Mouse (Mus musculus) forebrain, embryonic 12.5 days (tissue): ENCODE measurements around the gene Gm266. TPM values are rescaled to one million over a fixed set of nuclear protein-coding genes. Genes with fewer than 3 reads are reported as not detected.

Source experiments
- ATAC-seq: fragments of 200-750 bp; cut with Nextera tagmentation; 2 replicates; pipeline ENCODE4 v1.8.0; 2017; ENCODE audit warnings: moderate TSS enrichment; ENCODE audit not compliant: low FRiP score
- H3K27ac ChIP-seq: fragments of 300-500 bp; sonication (generic); 2 replicates; pipeline ENCODE4 v1.5.1; 2016; ENCODE audit warnings: mild to moderate bottlenecking
- H3K27me3 ChIP-seq: fragments of 300-500 bp; sonication (generic); 2 replicates; pipeline ENCODE4 v1.6.1; 2016; ENCODE audit warnings: mild to moderate bottlenecking
- H3K36me3 ChIP-seq: fragments of 300-500 bp; sonication (generic); replicated peaks from 2 replicates; pipeline ENCODE4 v1.6.1; 2016; ENCODE audit warnings: mild to moderate bottlenecking
- H3K4me1 ChIP-seq: fragments of 300-500 bp; sonication (generic); 2 replicates; pipeline ENCODE4 v1.6.1; 2016
- H3K4me2 ChIP-seq: fragments of 300-500 bp; sonication (generic); 2 replicates; pipeline ENCODE4 v1.6.1; 2016; ENCODE audit warnings: mild to moderate bottlenecking, moderate library complexity
- H3K4me3 ChIP-seq: fragments of 300-500 bp; sonication (generic); replicated peaks from 2 replicates; pipeline ENCODE4 v1.5.1; 2016; ENCODE audit warnings: mild to moderate bottlenecking
- H3K9ac ChIP-seq: fragments of 300-500 bp; sonication (generic); 2 replicates; pipeline ENCODE4 v1.6.1; 2016; ENCODE audit warnings: mild to moderate bottlenecking
- H3K9me3 ChIP-seq: fragments of 300-500 bp; sonication (generic); 2 replicates; pipeline ENCODE4 v1.6.1; 2016
- WGBS: fragments of 180-500 bp; shearing (Covaris S2); methylation state at CpG from one replicate; pipeline ENCODE4 v1.1.7; 2016; 5-methylcytosine and 5-hydroxymethylcytosine counted together
- polyA plus RNA-seq: library from polyadenylated mRNA; unstranded; fragments of >200 nt; fragmentation: Nextera tagmentation; extraction: Ambion mirVana; gene quantifications from 2 replicates; pipeline ENCODE4 v1.2.1, GENCODE M21; 2016

Gm266 gene
- 2.5 and 3.5 TPM in 2 replicates for polyA plus RNA-seq

- WGBS, result under 1% methylated on average over 53 of the region's 58 CpGs
Observed at GRCm38 (mm10) chr12:111485652-111486306, at the start of gene Gm266. Gene Gm266 (minus strand): TSS chr12:111485823.

GRCm38 (mm10) chr12:111535281-111535680 is 49.7 kb upstream of the Gm266 start:
- no peak overlapping the region for H3K4me3 ChIP-seq
- H3K27ac ChIP-seq, result no peak overlapping the region
- H3K4me2 ChIP-seq, result no peak overlapping the region
- 77% methylated on average over 6 of the region's 6 CpGs for WGBS
- no peak for ATAC-seq
- H3K9me3 ChIP-seq, result no peaks in the 10 kb centered on the region
- no peak overlapping the region for H3K9ac ChIP-seq
- peaks cover 22% of the 10 kb centered on the region for H3K4me1 ChIP-seq
- no peaks in the 10 kb centered on the region for H3K27me3 ChIP-seq
- peaks cover 12% of the 10 kb centered on the region for H3K36me3 ChIP-seq

More at GRCm38 (mm10) chr12:111485652-111486306, at the start of gene Gm266:
- H3K4me1 ChIP-seq, result peaks cover 25% of the 10 kb centered on the region
- H3K27me3 ChIP-seq, result peaks cover 71% of the 10 kb centered on the region
- H3K9ac ChIP-seq, result peak within 1 kb of the TSS; percentile 44
- peak within 1 kb of the TSS; percentile 40 for H3K4me3 ChIP-seq
- H3K4me2 ChIP-seq, result peak within 1 kb of the TSS; percentile 61
- peak; percentile 70; the same call in 1 of the 2 replicates for ATAC-seq
- no peak within 1 kb of the TSS for H3K27ac ChIP-seq
- H3K36me3 ChIP-seq, result no peaks in the 10 kb centered on the region
- H3K9me3 ChIP-seq, result no peaks in the 10 kb centered on the region

GRCm38 (mm10) chr12:111533096-111533794 is 47.6 kb upstream of the Gm266 start:
- Histone ChIP-seq H3K36me3 (no peaks in the 10 kb centered on the region), H3K9me3 (no peaks in the 10 kb centered on the region), H3K4me2 (no peak overlapping the region), H3K27me3 (no peaks in the 10 kb centered on the region), H3K4me1 (peaks cover 10% of the 10 kb centered on the region), H3K27ac (no peak overlapping the region), H3K4me3 (no peak overlapping the region), H3K9ac (no peak overlapping the region)
- 67% methylated on average over 11 of the region's 11 CpGs for WGBS
- no peak for ATAC-seq

GRCm38 (mm10) chr12:111529192-111529591 is 43.6 kb upstream of the Gm266 start:
- no peak overlapping the region for H3K4me2 ChIP-seq
- H3K27me3 ChIP-seq, result no peaks in the 10 kb centered on the region
- H3K4me3 ChIP-seq, result no peak overlapping the region
- H3K9ac ChIP-seq, result no peak overlapping the region
- no peak for ATAC-seq
- no peak overlapping the region for H3K27ac ChIP-seq
- no peaks in the 10 kb centered on the region for H3K9me3 ChIP-seq
- no peaks in the 10 kb centered on the region for H3K4me1 ChIP-seq
- H3K36me3 ChIP-seq, result no peaks in the 10 kb centered on the region
- WGBS, result 27% methylated on average over 8 of the region's 8 CpGs

- no peak for ATAC-seq
- Histone ChIP-seq H3K4me1 (no peaks in the 10 kb centered on the region), H3K4me2 (no peak overlapping the region), H3K9ac (no peak overlapping the region), H3K27me3 (no peaks in the 10 kb centered on the region), H3K36me3 (no peaks in the 10 kb centered on the region), H3K4me3 (no peak overlapping the region), H3K9me3 (peaks cover 4% of the 10 kb centered on the region; the same call in 1 of the 2 replicates), H3K27ac (no peak overlapping the region)
- 63% methylated on average over 8 of the region's 8 CpGs for WGBS
Observed at GRCm38 (mm10) chr12:111527643-111528281, 42.1 kb upstream of the Gm266 start.

GRCm38 (mm10) chr12:111524883-111525282 is 39.3 kb upstream of the Gm266 start:
- Histone ChIP-seq H3K9ac (no peak overlapping the region), H3K9me3 (peaks cover 15% of the 10 kb centered on the region; the same call in 1 of the 2 replicates), H3K4me3 (no peak overlapping the region), H3K27me3 (no peaks in the 10 kb centered on the region), H3K4me1 (no peaks in the 10 kb centered on the region), H3K36me3 (no peaks in the 10 kb centered on the region), H3K27ac (no peak overlapping the region), H3K4me2 (no peak overlapping the region)
- 84% methylated on average over 3 of the region's 3 CpGs for WGBS
- ATAC-seq, result no peak

- Histone ChIP-seq H3K36me3 (no peaks in the 10 kb centered on the region), H3K9ac (no peak overlapping the region), H3K27me3 (no peaks in the 10 kb centered on the region), H3K4me1 (no peaks in the 10 kb centered on the region), H3K4me2 (no peak overlapping the region), H3K27ac (no peak overlapping the region), H3K9me3 (peaks cover 15% of the 10 kb centered on the region; the same call in 1 of the 2 replicates), H3K4me3 (no peak overlapping the region)
- 73% methylated on average over 1 of the region's 1 CpGs for WGBS
- ATAC-seq, result no peak
Observed at GRCm38 (mm10) chr12:111524469-111524868, 38.8 kb upstream of the Gm266 start.

GRCm38 (mm10) chr12:111520994-111521393 is 35.4 kb upstream of the Gm266 start:
- no peak overlapping the region for H3K4me2 ChIP-seq
- no peak overlapping the region for H3K27ac ChIP-seq
- WGBS, result 86% methylated on average over 2 of the region's 2 CpGs
- no peak overlapping the region for H3K9ac ChIP-seq
- H3K4me3 ChIP-seq, result no peak overlapping the region
- ATAC-seq, result no peak
- H3K27me3 ChIP-seq, result no peaks in the 10 kb centered on the region
- peaks cover 15% of the 10 kb centered on the region; the same call in 1 of the 2 replicates for H3K9me3 ChIP-seq
- no peaks in the 10 kb centered on the region for H3K4me1 ChIP-seq
- H3K36me3 ChIP-seq, result no peaks in the 10 kb centered on the region

- Histone ChIP-seq H3K36me3 (no peaks in the 10 kb centered on the region), H3K27ac (no peak overlapping the region), H3K4me2 (no peak overlapping the region), H3K4me1 (no peaks in the 10 kb centered on the region), H3K27me3 (no peaks in the 10 kb centered on the region), H3K4me3 (no peak overlapping the region), H3K9ac (no peak overlapping the region), H3K9me3 (peaks cover 19% of the 10 kb centered on the region; the same call in 1 of the 2 replicates)
- no peak for ATAC-seq
- WGBS, result 72% methylated on average over 5 of the region's 5 CpGs
Observed at GRCm38 (mm10) chr12:111519821-111520220, 34.2 kb upstream of the Gm266 start.

GRCm38 (mm10) chr12:111518391-111518790 is 32.8 kb upstream of the Gm266 start:
- Histone ChIP-seq H3K9me3 (peaks cover 19% of the 10 kb centered on the region; the same call in 1 of the 2 replicates), H3K4me3 (no peak overlapping the region), H3K36me3 (no peaks in the 10 kb centered on the region), H3K4me1 (no peaks in the 10 kb centered on the region), H3K9ac (no peak overlapping the region), H3K4me2 (no peak overlapping the region), H3K27me3 (no peaks in the 10 kb centered on the region), H3K27ac (no peak overlapping the region)
- 87% methylated on average over 9 of the region's 9 CpGs for WGBS
- ATAC-seq, result no peak

GRCm38 (mm10) chr12:111517901-111518300 is 32.3 kb upstream of the Gm266 start:
- peaks cover 17% of the 10 kb centered on the region; the same call in 1 of the 2 replicates for H3K9me3 ChIP-seq
- 75% methylated on average over 4 of the region's 4 CpGs for WGBS
- H3K27ac ChIP-seq, result no peak overlapping the region
- H3K4me3 ChIP-seq, result no peak overlapping the region
- H3K27me3 ChIP-seq, result no peaks in the 10 kb centered on the region
- no peak for ATAC-seq
- no peak overlapping the region for H3K4me2 ChIP-seq
- H3K9ac ChIP-seq, result no peak overlapping the region
- H3K4me1 ChIP-seq, result no peaks in the 10 kb centered on the region
- H3K36me3 ChIP-seq, result no peaks in the 10 kb centered on the region

GRCm38 (mm10) chr12:111516826-111517225 is 31.2 kb upstream of the Gm266 start:
- Histone ChIP-seq H3K36me3 (no peaks in the 10 kb centered on the region), H3K4me3 (no peak overlapping the region), H3K27ac (no peak overlapping the region), H3K9me3 (peaks cover 7% of the 10 kb centered on the region; the same call in 1 of the 2 replicates), H3K4me2 (no peak overlapping the region), H3K4me1 (no peaks in the 10 kb centered on the region), H3K27me3 (no peaks in the 10 kb centered on the region), H3K9ac (no peak overlapping the region)
- WGBS, result 86% methylated on average over 6 of the region's 6 CpGs
- ATAC-seq, result no peak
